Mouse (Mus musculus) urinary bladder, postnatal 25 days (tissue): ENCODE measurements around the gene Cdca8.

Source experiments
- DNase-seq: peaks from one replicate; pipeline ENCODE4 v3.0.0; 2022; ENCODE audit warnings: low spot score

The Cdca8 gene

GRCm38 (mm10) chr4:124953546-124953945, 14.4 kb upstream of the Cdca8 start:
- DNase-seq, result no peak

DNA sequence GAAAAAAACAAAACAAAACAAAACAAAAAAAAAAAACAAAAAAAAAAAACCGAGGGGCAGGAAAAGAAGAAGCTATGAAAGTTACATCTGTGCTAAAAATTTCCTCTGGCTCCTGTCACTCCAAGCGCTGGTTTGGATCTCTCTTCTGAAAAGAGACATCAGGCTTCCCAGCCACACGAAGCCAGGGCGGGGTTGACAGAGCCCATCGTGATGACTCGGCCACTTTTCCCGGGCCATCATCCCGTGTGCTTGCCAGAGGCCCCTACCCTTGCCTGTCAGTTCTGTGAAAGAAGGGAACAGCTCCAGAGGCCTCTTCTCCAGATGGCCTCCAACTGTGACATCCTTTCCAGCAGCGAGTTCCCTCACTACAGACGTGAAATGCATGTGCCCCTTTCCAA, 11.9 kb upstream of the Cdca8 start:
- no peak for DNase-seq

DNA sequence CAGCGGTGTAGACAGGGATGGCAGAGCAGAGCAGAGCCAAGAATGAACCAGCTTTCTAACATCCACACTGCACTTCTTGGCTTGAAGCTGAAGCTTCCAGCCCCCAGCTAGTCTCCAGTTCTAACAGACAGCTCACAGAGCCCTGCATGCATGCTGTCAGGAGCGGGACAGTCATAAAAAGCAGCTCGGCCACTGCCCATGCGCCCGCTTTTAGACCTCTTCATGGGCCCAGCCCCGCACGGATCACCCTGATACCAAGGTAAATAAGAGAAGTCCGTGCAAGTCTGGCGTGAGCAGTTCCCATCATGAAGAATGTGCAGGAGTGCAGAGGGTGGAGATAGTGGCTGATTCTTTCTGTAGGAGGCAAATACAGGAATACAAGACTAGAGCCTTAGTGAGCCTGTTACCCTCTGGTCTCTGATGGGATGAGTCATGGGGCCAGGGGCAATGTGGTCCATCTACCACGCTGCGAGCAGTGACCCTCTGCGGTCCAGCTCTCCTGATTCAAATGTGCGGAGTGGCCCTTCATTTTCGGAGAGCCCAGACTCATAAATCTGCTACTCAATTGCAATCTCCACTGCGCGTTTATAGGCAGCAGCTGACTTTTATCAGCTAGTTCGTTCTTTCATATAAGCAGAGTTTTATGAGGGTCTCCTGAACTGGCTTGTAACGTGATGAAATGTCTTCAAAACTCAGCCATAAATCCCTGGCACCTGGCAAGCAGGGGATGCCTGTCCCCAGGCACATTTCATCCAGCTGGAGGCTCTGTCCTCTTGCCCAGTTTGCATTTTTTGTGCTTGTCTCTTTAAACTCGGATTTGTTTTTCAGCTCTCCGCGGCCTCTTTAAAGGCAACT, 11.3 kb upstream of the Cdca8 start:
- DNase-seq, result no peak

DNA sequence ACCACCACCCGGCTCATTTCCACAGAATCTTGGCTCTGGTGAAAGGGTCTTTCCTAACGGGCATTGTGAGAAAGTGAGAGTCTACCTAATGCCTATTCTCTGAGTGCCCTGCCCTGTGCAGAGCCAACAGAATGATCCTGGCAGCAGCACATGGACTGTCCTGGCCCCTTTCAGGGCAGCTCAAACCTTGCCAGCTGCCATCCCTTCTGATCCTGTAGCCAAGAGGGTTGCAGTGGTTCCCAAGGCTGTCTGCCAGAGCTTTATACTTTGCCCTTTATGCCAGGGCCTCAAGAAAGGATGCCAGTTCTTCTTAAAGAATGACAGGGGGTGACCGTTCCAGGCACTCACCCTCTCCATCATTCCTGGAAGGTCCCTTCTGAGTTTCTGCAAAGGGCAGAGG, 10.4 kb upstream of the Cdca8 start:
- DNase-seq, result no peak

DNA sequence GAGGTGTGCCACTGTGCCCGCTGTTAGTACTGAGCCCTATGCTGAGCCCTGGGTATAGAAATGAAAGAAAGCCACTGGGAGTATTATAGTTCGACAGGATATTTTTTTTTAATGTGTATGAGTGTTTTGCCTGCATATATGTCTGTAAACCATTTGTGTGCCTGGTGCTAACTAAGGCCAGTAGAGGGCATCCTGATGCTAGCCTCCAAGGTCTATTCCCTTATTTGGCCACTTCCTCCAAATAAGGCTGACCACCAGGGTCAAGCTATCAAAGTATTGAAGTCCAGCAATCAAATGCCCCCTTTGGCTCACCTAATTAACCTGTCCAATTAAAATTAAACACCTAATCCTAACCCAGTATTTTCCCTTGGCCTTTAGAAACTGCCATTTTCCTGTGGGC, 5.8 kb upstream of the Cdca8 start:
- no peak for DNase-seq

DNA sequence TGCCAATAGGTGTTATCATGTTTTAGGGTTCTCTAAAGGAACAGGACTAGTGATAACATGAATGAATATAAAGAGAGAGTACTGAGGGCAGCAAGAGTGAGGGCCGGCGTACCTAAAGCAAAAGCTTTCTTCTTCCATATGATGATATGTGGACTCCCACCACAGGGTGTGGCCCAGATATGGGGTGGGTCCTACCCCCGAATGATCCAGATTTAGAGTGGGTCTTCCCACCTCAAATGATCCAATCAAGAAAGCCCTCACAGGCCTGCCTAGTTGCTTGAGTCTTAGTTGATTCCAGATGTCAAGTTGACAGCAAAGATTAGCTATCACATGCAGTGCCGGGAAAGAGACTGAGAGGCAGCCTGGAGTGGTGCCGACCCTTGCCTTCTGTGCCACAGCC, 4.7 kb upstream of the Cdca8 start:
- DNase-seq, result no peak

- DNase-seq, result peak; percentile 81
Observed at GRCm38 (mm10) chr4:124943022-124943421, 3.9 kb upstream of the Cdca8 start.

GRCm38 (mm10) chr4:124936613-124937471, 2.3 kb downstream of the Cdca8 start, which contains the start of gene 9930104L06Rik:
TSS of gene 9930104L06Rik (plus strand) at chr4:124937048.
- peak; percentile 83 for DNase-seq

DNA sequence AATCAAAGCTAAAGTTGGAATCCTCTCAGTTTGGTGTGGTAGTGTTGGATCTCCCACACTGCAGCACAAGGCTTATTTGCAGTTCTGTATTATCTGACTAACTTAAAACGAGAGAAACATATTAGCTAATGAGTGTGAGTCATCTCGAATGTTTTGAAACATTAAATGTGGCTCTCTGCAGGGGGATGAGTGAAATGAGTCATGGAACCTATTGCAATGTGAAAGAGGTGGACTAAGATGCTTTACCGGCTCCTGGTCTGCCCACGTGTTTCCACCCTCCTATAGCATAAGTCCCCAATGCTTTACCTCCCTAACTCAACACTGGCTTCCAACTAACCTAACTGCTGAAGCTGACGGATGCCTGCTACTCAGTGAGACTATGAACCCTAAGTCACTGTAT, 11.0 kb downstream of the Cdca8 start:
- DNase-seq, result no peak

- no peak for DNase-seq
Observed at GRCm38 (mm10) chr4:124905971-124906822, 32.9 kb downstream of the Cdca8 start.

DNA sequence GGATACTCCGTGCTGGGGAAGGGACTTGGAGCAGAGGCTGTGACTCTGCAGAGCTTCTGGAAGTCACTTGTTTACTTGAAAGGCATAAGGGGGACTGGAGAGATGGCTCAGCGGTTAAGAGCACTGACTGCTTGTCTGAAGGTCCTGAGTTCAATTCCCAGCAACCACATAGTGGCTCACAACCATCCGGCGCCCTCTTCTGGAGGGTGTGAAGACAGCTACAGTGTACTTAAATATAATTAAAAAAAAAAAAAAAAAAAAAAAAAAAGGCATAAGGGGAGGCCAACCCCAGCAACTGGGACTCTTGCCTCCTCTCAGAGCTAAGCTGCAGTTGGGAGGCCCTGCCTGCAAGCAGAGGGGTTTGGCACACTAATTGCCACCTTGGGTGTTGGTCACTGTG, 33.7 kb downstream of the Cdca8 start:
- DNase-seq, result no peak

DNA sequence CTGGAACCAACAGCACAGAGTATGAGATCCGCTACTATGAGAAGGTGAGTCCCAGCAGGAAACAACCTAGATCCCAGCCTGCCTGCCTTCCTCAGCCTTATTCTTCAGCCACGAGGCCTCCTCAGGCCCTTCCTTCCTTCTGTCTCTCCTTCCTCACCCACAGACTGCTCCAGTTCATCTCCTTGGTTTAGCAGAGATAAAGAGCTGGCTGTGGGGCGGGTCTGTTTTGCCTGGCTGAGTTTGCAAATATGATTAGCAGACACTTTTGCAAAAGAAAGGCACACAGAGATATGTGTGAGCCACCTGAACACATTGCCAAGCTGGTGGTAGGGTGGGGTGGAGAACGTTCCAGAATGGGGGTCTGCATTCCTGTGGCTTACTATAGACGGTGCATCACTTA, 39.2 kb downstream of the Cdca8 start:
- no peak for DNase-seq

GRCm38 (mm10) chr4:124898428-124898827, 40.7 kb downstream of the Cdca8 start:
- DNase-seq, result no peak

GRCm38 (mm10) chr4:124894508-124895428, 44.3 kb downstream of the Cdca8 start:
- no peak for DNase-seq

DNA sequence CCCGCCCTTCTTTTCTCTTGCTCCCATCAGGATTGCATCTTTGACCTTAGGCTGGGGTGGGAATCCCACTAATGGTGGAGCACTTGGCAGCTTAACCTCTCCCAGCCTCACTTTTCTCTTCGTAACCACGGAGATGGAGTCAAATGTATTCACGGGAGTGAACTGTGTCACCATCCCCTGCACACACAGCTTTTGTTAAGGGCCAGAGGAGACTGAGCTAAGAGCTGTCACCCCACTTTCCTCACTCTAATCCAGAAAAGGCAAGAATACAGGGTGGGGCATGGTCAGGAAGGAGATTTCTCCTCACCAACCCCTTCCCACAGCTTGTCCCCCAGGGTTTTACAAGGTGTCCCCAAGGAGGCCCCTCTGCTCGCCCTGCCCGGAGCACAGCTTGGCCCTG, 45.3 kb downstream of the Cdca8 start:
- DNase-seq, result no peak

GRCm38 (mm10) chr4:124890831-124891230, 48.3 kb downstream of the Cdca8 start:
- no peak for DNase-seq

- no peak for DNase-seq
Observed at GRCm38 (mm10) chr4:124889935-124890334, 49.2 kb downstream of the Cdca8 start.

DNA sequence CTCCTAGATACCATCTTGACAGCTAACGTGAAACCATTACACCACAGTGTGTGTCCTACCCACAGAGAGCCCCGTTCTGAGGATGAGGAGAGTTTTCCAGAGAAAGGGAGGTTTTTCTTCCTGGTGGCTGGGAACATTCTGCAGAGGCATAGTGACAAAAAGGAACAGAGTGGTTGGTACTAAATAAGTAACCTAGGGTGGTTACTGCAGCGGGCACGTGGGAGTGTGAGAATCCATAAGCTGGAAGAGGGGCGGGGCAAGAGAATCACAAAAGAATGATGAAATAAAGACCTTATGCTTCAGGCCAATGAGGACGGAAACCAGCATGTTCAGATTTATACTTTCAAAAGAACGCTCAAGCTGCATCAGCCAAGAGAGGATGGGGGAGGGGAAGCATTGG, 50.4 kb downstream of the Cdca8 start:
- no peak for DNase-seq

- DNase-seq, result peak; percentile 35
Observed at GRCm38 (mm10) chr4:124882151-124882729, 56.9 kb downstream of the Cdca8 start.

DNA sequence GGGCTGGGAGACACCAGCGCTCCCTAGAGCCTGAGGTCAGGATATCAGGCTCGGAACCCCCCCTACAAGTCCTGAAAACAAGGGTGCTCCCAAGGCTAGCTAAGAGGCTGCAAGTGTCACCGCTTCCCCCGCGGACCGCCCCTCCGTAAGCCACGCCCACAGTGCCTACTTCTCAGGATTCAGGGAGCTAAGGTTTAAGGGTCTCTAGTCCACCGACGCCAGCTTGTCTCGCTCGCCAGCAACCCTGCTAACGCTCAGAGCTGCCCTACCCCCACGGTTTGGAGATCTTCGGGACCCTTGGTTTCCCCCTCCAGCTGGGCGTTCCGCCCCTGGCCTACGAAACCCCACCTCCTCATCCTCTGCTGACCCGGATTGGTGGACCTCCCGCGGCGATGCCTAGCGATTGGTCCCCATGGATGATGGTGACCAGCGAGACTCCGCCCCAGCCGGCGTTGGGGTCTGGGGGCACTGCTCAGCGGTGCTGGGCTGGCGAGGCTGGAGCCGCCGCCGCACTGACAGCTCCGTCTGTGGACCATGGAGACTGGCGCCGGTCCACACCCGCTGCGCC, 57.7 kb downstream of the Cdca8 start:
- DNase-seq, result no peak
